Mouse (Mus musculus) hindbrain, embryonic 12.5 days (tissue): ENCODE results near the gene Il1r1. TPM values are rescaled to one million over a fixed set of nuclear protein-coding genes. Genes with fewer than 3 reads are reported as not detected.

ENCODE experiments used
- ATAC-seq: fragments of 200-750 bp; cut with Nextera tagmentation; 2 replicates; pipeline ENCODE4 v1.8.0; 2017; ENCODE audit warnings: moderate TSS enrichment; ENCODE audit not compliant: low FRiP score
- H3K27ac ChIP-seq: fragments of 300-500 bp; sonication (generic); 2 replicates; pipeline ENCODE4 v1.5.1; 2016; ENCODE audit warnings: mild to moderate bottlenecking
- H3K27me3 ChIP-seq: fragments of 300-500 bp; sonication (generic); 2 replicates; pipeline ENCODE4 v1.6.1; 2016; ENCODE audit warnings: mild to moderate bottlenecking
- H3K36me3 ChIP-seq: fragments of 300-500 bp; sonication (generic); 2 replicates; pipeline ENCODE4 v1.6.1; 2016; ENCODE audit warnings: mild to moderate bottlenecking
- H3K4me1 ChIP-seq: fragments of 300-500 bp; sonication (generic); 2 replicates; pipeline ENCODE4 v1.6.1; 2016
- H3K4me2 ChIP-seq: fragments of 300-500 bp; sonication (generic); replicated peaks from 2 replicates; pipeline ENCODE4 v1.6.1; 2016; ENCODE audit warnings: mild to moderate bottlenecking
- H3K4me3 ChIP-seq: fragments of 300-500 bp; sonication (generic); 2 replicates; pipeline ENCODE4 v1.5.1; 2016; ENCODE audit warnings: mild to moderate bottlenecking
- H3K9ac ChIP-seq: fragments of 300-500 bp; sonication (generic); 2 replicates; pipeline ENCODE4 v1.6.1; 2016; ENCODE audit warnings: mild to moderate bottlenecking, moderate library complexity
- H3K9me3 ChIP-seq: fragments of 300-500 bp; sonication (generic); replicated peaks from 2 replicates; pipeline ENCODE4 v1.6.1; 2016; ENCODE audit warnings: mild to moderate bottlenecking
- WGBS: fragments of 180-500 bp; shearing (Covaris S2); methylation state at CpG from one replicate; pipeline ENCODE4 v1.1.7; 2016; 5-methylcytosine and 5-hydroxymethylcytosine counted together
- polyA plus RNA-seq: library from polyadenylated mRNA; unstranded; fragments of >200 nt; fragmentation: Nextera tagmentation; extraction: Ambion mirVana; gene quantifications from 2 replicates; pipeline ENCODE4 v1.2.1, GENCODE M21; 2016

Il1r1 gene
- polyA plus RNA-seq, 1 experiment from 2014 or later = 1.4 TPM

DNA sequence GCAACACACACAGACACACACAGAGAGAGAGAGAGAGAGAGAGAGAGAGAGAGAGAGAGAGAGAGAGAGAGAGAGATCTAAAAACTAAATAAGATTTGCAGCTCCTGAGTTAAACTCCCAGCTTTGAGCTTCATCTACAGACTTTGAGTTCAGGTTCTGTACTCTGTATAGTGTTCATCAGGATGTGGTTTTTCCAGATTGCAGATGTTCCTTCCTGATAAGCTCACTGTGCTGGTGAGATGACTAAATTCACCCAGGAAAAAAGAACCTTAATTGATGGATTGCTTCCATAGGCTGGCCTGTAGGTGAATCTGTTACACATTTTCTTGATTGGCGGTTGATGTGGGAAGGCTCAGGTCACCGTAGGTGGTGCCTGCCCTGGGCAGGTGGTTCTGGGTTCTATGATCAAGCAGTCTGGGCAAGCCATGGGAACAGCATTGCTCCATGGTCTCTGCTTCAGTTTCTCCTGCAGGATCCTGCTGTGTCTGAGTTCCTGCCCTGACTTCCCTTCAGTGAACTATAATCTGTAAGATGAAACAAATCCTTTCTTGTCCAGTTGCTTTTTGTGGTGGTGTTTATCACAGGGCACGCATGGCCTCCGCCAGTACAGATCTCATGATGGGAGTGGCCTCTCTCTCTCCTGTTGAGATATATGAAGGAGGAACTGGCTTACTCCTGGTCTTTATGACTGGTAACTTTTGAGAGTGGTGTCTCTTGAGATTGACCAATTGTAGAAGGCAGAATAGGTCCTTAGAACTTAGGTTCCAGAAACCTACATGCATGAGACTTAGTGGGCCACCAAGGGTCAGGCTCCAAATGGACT lies 11.3 kb upstream of the Il1r1 start:
- no peak for ATAC-seq
- 86% methylated on average over 4 of the region's 4 CpGs for WGBS
- Histone ChIP-seq H3K4me3 (no peak overlapping the region), H3K27me3 (no peaks in the 10 kb centered on the region), H3K36me3 (no peaks in the 10 kb centered on the region), H3K4me2 (no peak overlapping the region), H3K27ac (no peak overlapping the region), H3K4me1 (no peaks in the 10 kb centered on the region), H3K9me3 (no peaks in the 10 kb centered on the region), H3K9ac (no peak overlapping the region)

GRCm38 (mm10) chr1:40217521-40217920 lies 7.4 kb upstream of the Il1r1 start:
- Histone ChIP-seq H3K4me1 (no peaks in the 10 kb centered on the region), H3K27ac (no peak overlapping the region), H3K4me3 (no peak overlapping the region), H3K27me3 (no peaks in the 10 kb centered on the region), H3K9ac (no peak overlapping the region), H3K4me2 (no peak overlapping the region), H3K36me3 (no peaks in the 10 kb centered on the region), H3K9me3 (no peaks in the 10 kb centered on the region)
- WGBS = 81% methylated on average over 5 of the region's 5 CpGs
- ATAC-seq = no peak

- 84% methylated on average over 3 of the region's 3 CpGs for WGBS
- H3K36me3 ChIP-seq = no peaks in the 10 kb centered on the region
- ATAC-seq = no peak
- H3K4me2 ChIP-seq = no peak overlapping the region
- H3K27me3 ChIP-seq = no peaks in the 10 kb centered on the region
- no peaks in the 10 kb centered on the region for H3K4me1 ChIP-seq
- H3K9ac ChIP-seq = no peak overlapping the region
- no peaks in the 10 kb centered on the region for H3K9me3 ChIP-seq
- H3K27ac ChIP-seq = no peak overlapping the region
- H3K4me3 ChIP-seq = no peak overlapping the region
Observed at GRCm38 (mm10) chr1:40218603-40219002, 6.3 kb upstream of the Il1r1 start.

- Histone ChIP-seq H3K9me3 (no peaks in the 10 kb centered on the region), H3K4me3 (no peak overlapping the region)
- WGBS = 71% methylated on average over 1 of the region's 1 CpGs
Observed at GRCm38 (mm10) chr1:40220549-40220948, 4.3 kb upstream of the Il1r1 start.

GRCm38 (mm10) chr1:40221864-40222263 lies 3.0 kb upstream of the Il1r1 start:
- Histone ChIP-seq H3K36me3 (no peaks in the 10 kb centered on the region), H3K27me3 (no peaks in the 10 kb centered on the region), H3K4me3 (no peak overlapping the region), H3K27ac (no peak overlapping the region), H3K9ac (no peak overlapping the region), H3K9me3 (no peaks in the 10 kb centered on the region), H3K4me2 (no peak overlapping the region), H3K4me1 (0 out of 2 replicates have a peak, but pooled peaks cover 3% of the 10 kb centered on the region)
- 73% methylated on average over 4 of the region's 4 CpGs for WGBS
- no peak for ATAC-seq

More at GRCm38 (mm10) chr1:40220549-40220948, 4.3 kb upstream of the Il1r1 start:
- Histone ChIP-seq H3K9ac (no peak overlapping the region), H3K27ac (no peak overlapping the region), H3K4me1 (0 out of 2 replicates have a peak, but pooled peaks cover 3% of the 10 kb centered on the region), H3K4me2 (no peak overlapping the region), H3K36me3 (no peaks in the 10 kb centered on the region), H3K27me3 (no peaks in the 10 kb centered on the region)
- no peak for ATAC-seq

DNA sequence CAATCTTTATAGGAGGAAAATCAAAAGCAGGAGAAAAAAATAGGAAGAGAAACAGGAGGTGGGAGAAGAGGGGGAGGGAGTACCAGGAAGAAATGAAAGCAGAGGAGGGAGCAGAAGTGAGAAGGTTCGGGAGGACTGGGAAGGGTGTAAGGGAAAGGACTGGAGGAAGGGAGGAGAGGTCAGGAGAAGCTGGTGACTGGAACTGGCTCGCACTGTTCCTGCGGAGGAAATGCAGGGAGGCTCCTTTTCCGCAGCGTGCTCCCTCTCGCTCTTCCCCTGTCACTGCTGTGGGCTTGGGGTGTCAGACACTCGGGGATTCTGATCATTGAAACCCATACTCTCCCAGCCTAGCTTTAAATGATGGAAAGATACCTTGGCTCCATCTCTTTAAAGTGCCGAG lies 2.2 kb upstream of the Il1r1 start:
- H3K36me3 ChIP-seq = no peaks in the 10 kb centered on the region
- no peak overlapping the region for H3K4me3 ChIP-seq
- H3K4me2 ChIP-seq = no peak overlapping the region
- H3K9ac ChIP-seq = no peak overlapping the region
- 0 out of 2 replicates have a peak, but pooled peaks cover 3% of the 10 kb centered on the region for H3K4me1 ChIP-seq
- no peaks in the 10 kb centered on the region for H3K9me3 ChIP-seq
- 86% methylated on average over 8 of the region's 8 CpGs for WGBS
- H3K27me3 ChIP-seq = no peaks in the 10 kb centered on the region
- ATAC-seq = no peak
- H3K27ac ChIP-seq = no peak overlapping the region

DNA sequence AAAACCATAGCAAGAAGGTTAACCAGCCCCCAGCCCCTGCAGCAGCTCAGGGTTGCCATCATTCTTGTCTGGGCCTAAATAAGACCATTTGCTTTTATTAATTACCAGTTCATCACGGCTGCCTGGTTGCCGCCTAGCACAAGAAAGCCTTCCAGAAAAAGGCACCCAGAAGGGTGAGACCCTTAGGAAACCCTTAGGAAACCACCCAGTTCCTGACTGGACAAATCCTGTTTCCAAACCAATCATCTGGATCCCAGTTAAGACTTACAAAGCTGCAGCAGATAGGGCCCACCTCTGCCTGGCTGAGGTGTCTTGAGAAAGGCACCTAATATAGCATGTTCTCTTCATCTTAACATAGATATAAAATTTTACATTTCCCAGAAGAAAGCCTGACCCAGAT lies 1.3 kb upstream of the Il1r1 start:
- 0 out of 2 replicates have a peak, but pooled peaks cover 3% of the 10 kb centered on the region for H3K4me1 ChIP-seq
- H3K27me3 ChIP-seq = no peaks in the 10 kb centered on the region
- H3K36me3 ChIP-seq = no peaks in the 10 kb centered on the region
- no peaks in the 10 kb centered on the region for H3K9me3 ChIP-seq
- H3K4me2 ChIP-seq = no peak overlapping the region
- no peak overlapping the region for H3K9ac ChIP-seq
- ATAC-seq = no peak
- WGBS = 93% methylated on average over 2 of the region's 2 CpGs
- no peak overlapping the region for H3K4me3 ChIP-seq
- H3K27ac ChIP-seq = no peak overlapping the region

GRCm38 (mm10) chr1:40225580-40225979 lies 700 bp downstream of the Il1r1 start:
- ATAC-seq = no peak
- Histone ChIP-seq H3K4me2 (no peak overlapping the region), H3K9ac (no peak overlapping the region), H3K27ac (no peak overlapping the region), H3K4me3 (no peak overlapping the region), H3K27me3 (no peaks in the 10 kb centered on the region), H3K36me3 (no peaks in the 10 kb centered on the region), H3K4me1 (0 out of 2 replicates have a peak, but pooled peaks cover 3% of the 10 kb centered on the region), H3K9me3 (no peaks in the 10 kb centered on the region)
- WGBS = 81% methylated on average over 2 of the region's 2 CpGs

GRCm38 (mm10) chr1:40229033-40229432 lies 4.2 kb downstream of the Il1r1 start:
- Histone ChIP-seq H3K4me2 (no peak overlapping the region), H3K36me3 (no peaks in the 10 kb centered on the region), H3K9me3 (no peaks in the 10 kb centered on the region), H3K4me1 (0 out of 2 replicates have a peak, but pooled peaks cover 5% of the 10 kb centered on the region), H3K27ac (no peak overlapping the region), H3K9ac (no peak overlapping the region), H3K27me3 (no peaks in the 10 kb centered on the region), H3K4me3 (no peak overlapping the region)
- 89% methylated on average over 3 of the region's 3 CpGs for WGBS
- no peak for ATAC-seq

GRCm38 (mm10) chr1:40229771-40230280 lies 4.9 kb downstream of the Il1r1 start:
- ATAC-seq = no peak
- H3K4me2 ChIP-seq = no peak overlapping the region
- H3K27ac ChIP-seq = no peak overlapping the region
- H3K4me1 ChIP-seq = 0 out of 2 replicates have a peak, but pooled peaks cover 2% of the 10 kb centered on the region
- no peaks in the 10 kb centered on the region for H3K9me3 ChIP-seq
- no peaks in the 10 kb centered on the region for H3K27me3 ChIP-seq
- H3K9ac ChIP-seq = no peak overlapping the region
- WGBS = 92% methylated on average over 3 of the region's 3 CpGs
- no peaks in the 10 kb centered on the region for H3K36me3 ChIP-seq
- no peak overlapping the region for H3K4me3 ChIP-seq

DNA sequence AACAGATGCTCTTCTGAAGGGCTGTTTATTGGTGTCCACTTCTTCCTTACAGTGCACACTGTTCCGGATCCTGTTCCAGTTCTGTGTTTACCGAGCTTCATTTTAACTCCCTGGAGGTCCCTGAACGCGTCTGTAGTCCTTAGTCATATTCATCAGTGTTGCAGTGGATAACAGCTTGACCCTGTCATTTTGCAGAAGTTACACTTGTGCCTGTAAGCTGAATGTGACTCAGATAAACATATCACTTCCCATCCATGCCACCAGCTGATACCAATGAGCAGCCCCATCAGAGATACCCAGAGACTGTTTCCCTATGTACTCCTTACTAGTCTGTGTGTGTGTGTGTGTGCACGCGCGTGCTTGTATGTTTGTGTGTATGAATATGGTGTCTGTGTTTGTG lies 5.5 kb downstream of the Il1r1 start:
- Histone ChIP-seq H3K9me3 (no peaks in the 10 kb centered on the region), H3K4me3 (no peak overlapping the region), H3K4me1 (0 out of 2 replicates have a peak, but pooled peaks cover 2% of the 10 kb centered on the region), H3K36me3 (no peaks in the 10 kb centered on the region), H3K27me3 (no peaks in the 10 kb centered on the region), H3K9ac (no peak overlapping the region), H3K4me2 (no peak overlapping the region), H3K27ac (no peak overlapping the region)
- ATAC-seq = no peak
- 83% methylated on average over 7 of the region's 7 CpGs for WGBS

DNA sequence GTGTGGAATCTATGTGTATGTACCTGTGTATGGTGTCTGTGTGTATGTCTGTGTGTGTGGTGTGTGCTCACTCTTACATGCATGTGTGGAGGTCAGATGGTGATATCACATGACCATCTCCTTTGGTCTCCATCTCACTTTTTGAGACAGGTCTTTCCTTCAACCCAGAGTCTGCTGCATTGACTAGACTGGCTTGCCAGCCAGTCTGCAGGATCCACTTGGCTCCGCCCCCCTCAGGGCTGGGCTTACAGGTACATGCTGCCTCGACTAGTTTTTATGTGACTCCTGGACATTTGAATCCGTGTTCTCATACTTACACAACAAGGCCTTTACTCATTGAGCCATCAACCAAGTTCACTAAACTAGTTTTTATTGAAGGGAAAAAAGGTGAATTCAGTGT lies 6.2 kb downstream of the Il1r1 start:
- Histone ChIP-seq H3K4me2 (no peak overlapping the region), H3K27ac (no peak overlapping the region), H3K4me3 (no peak overlapping the region), H3K4me1 (0 out of 2 replicates have a peak, but pooled peaks cover 2% of the 10 kb centered on the region), H3K9ac (no peak overlapping the region), H3K36me3 (no peaks in the 10 kb centered on the region), H3K9me3 (no peaks in the 10 kb centered on the region), H3K27me3 (no peaks in the 10 kb centered on the region)
- 91% methylated on average over 3 of the region's 3 CpGs for WGBS
- ATAC-seq = no peak

GRCm38 (mm10) chr1:40233217-40233616 lies 8.3 kb downstream of the Il1r1 start:
- H3K27ac ChIP-seq = no peak overlapping the region
- H3K4me3 ChIP-seq = no peak overlapping the region
- no peaks in the 10 kb centered on the region for H3K36me3 ChIP-seq
- no peak overlapping the region for H3K4me2 ChIP-seq
- 65% methylated on average over 7 of the region's 7 CpGs for WGBS
- no peaks in the 10 kb centered on the region for H3K27me3 ChIP-seq
- H3K9me3 ChIP-seq = no peaks in the 10 kb centered on the region
- 0 out of 2 replicates have a peak, but pooled peaks cover 2% of the 10 kb centered on the region for H3K4me1 ChIP-seq
- ATAC-seq = no peak
- H3K9ac ChIP-seq = no peak overlapping the region
